Mouse (Mus musculus) layer of hippocampus, adult 18-20 months (tissue): ENCODE results near the gene Tspan9. TPM values are rescaled to one million over a fixed set of nuclear protein-coding genes. Genes with fewer than 3 reads are reported as not detected.

Experiments
- DNase-seq, 2 experiments: peaks; one replicate each; pipeline ENCODE4 v3.0.0; 2022; ENCODE audit warnings: low spot score in 2 of 2
- microRNA-seq, 2 experiments: library from miRNA; unstranded; fragments of <30 nt; microRNA quantifications; one replicate each; pipeline ENCODE4 v1.2.0; 2021
- total RNA-seq, 2 experiments: library from RNA; stranded (reverse); gene quantifications; 2 replicates each; pipeline ENCODE4 v1.2.3; 2021

Gene Tspan9
- total RNA-seq, 2 experiments from 2014 or later = 48.4 to 53.8 TPM

GRCm38 (mm10) chr6:127935105-127935504, 208.3 kb downstream of the Tspan9 start:
- DNase-seq = no peak

GRCm38 (mm10) chr6:127933841-127934240, 209.6 kb downstream of the Tspan9 start:
- no peak for DNase-seq

- no peak for DNase-seq
These were observed 210.7 kb downstream of the Tspan9 start for GRCm38 (mm10) chr6:127932697-127933096.

GRCm38 (mm10) chr6:127928682-127929081, 214.7 kb downstream of the Tspan9 start:
- DNase-seq = no peak

GRCm38 (mm10) chr6:127925915-127926314, 217.5 kb downstream of the Tspan9 start:
- DNase-seq = peak; percentile 86 to 92

GRCm38 (mm10) chr6:127924750-127925149, 218.6 kb downstream of the Tspan9 start:
- peak; percentile 13 to 44 for DNase-seq

GRCm38 (mm10) chr6:127923296-127923695, 220.1 kb downstream of the Tspan9 start:
- DNase-seq = no peak

- no peak for DNase-seq
These were observed 221.4 kb downstream of the Tspan9 start for GRCm38 (mm10) chr6:127921996-127922395.

GRCm38 (mm10) chr6:127920652-127921051, 222.7 kb downstream of the Tspan9 start:
- DNase-seq = peak; percentile 70 to 88

GRCm38 (mm10) chr6:127919491-127919890, 223.9 kb downstream of the Tspan9 start:
- no peak for DNase-seq

GRCm38 (mm10) chr6:127917712-127918111, 225.7 kb downstream of the Tspan9 start:
- no peak for DNase-seq

- peak in 1 of 2 experiments; percentile 28 for DNase-seq
These were observed 226.4 kb downstream of the Tspan9 start for GRCm38 (mm10) chr6:127916993-127917392.

- no peak for DNase-seq
These were observed 230.5 kb downstream of the Tspan9 start for GRCm38 (mm10) chr6:127912938-127913337.

- DNase-seq = no peak
These were observed 231.7 kb downstream of the Tspan9 start for GRCm38 (mm10) chr6:127911687-127912086.

Small RNA genes lying within 50 kb of the gene (microRNA-seq; reads per million reads assigned to microRNA genes)
- gene Gm26338 = 0 reads per million in 2 experiments

Other genes with a start within 250 kb of the Tspan9 start
- 1 to 10 TPM in 1 of 2 experiments, under 1 TPM in 1; 0.97 to 1.5 TPM for gene Tead4, start 157.2 kb upstream of the Tspan9 start, total RNA-seq
- 10 to 100 TPM; 19.2 to 21.4 TPM for gene Tulp3, start 212.3 kb upstream of the Tspan9 start, total RNA-seq
- 10 to 100 TPM; 21.5 to 23.4 TPM for gene Rhno1, start 219.3 kb upstream of the Tspan9 start, total RNA-seq
- gene Foxm1, start 219.4 kb upstream of the Tspan9 start, total RNA-seq = 1 to 10 TPM in 1 of 2 experiments, under 1 TPM in 1; 0.84 to 1.3 TPM
- gene Tex52, start 231.9 kb upstream of the Tspan9 start, total RNA-seq = 1 to 10 TPM; 1.9 to 2.7 TPM
- not detected for gene Gm44596, start 231.9 kb upstream of the Tspan9 start, total RNA-seq